Mouse (Mus musculus) lung, adult 2 months (tissue): ENCODE results near the gene Pes1.
A peak's percentile ranks its signal among the peaks of the same experiment; 100 is the strongest.

Experiments used
- CTCF ChIP-seq: fragments of 200-500 bp; IDR thresholded peaks from 2 replicates; pipeline ENCODE4 v1.5.1; 2011; ENCODE audit warnings: mild to moderate bottlenecking, low read length, control low read depth; ENCODE audit not compliant: insufficient read depth
- POLR2A ChIP-seq: fragments of 200-500 bp; IDR thresholded peaks from 2 replicates; pipeline ENCODE4 v1.6.1; 2011; ENCODE audit warnings: low read depth, mild to moderate bottlenecking, control low read depth, low read length, borderline replicate concordance; ENCODE audit errors: extremely low read depth

- peak; percentile 84 for TF ChIP-seq CTCF
- TF ChIP-seq POLR2A, result 0 out of 2 replicates have a peak, but pooled peaks have one; percentile 6
These were observed 49.5 kb upstream of the Pes1 start, which contains the start of gene Slc35e4 for GRCm38 (mm10) chr11:3914109-3914840.
